Mouse (Mus musculus): ENCODE results near the gene Myo18a. TPM values are rescaled to one million over a fixed set of nuclear protein-coding genes. Genes with fewer than 3 reads are reported as not detected.

The Myo18a gene
- polyA plus RNA-seq, 2 experiments = 42.9 to 43.5 TPM

DNA sequence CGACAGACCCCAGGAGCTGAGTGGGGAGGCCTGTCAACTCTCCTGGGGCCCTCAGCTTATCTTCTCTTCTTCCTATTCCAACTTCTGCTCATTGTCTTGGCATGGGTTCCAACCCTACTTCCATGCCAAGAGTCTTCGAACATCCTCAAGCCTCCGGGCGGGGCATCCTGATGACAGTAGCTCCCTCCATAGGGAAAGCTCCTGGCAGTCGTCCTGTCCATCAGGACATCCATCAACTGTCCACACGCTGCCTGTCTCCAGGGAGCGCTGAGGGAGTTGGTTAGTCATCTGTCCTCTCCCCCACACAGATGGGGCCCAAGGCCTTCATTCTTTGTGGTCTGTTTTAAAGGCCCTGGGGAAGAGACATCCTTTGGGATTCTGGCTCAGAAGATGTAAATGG, 18.0 kb downstream of the Myo18a start:
- no peak overlapping the region for H3K27ac ChIP-seq (replicated peaks; ENCODE audit: low read depth, low read length)
- no peak for ATAC-seq (ENCODE audit: low FRiP score, low read depth)
- peaks cover 19% of the 10 kb centered on the region for H3K36me3 ChIP-seq (ENCODE audit: control insufficient read depth, insufficient read depth, low read length)
- H3K27me3 ChIP-seq (ENCODE audit: control insufficient read depth, insufficient read depth, low read length) = no peaks in the 10 kb centered on the region
- DNase-seq (ENCODE audit: low spot score) = no peak
- H3K4me1 ChIP-seq (ENCODE audit: control insufficient read depth, insufficient read depth, low read length) = peaks cover 29% of the 10 kb centered on the region
- no peak overlapping the region for H3K4me2 ChIP-seq (replicated peaks; ENCODE audit: low read depth, low read length, severe bottlenecking)
- 81% methylated on average over 7 of the region's 7 CpGs for WGBS
- no peak overlapping the region for H3K9ac ChIP-seq (ENCODE audit: low read depth, low read length, severe bottlenecking)
- no peak overlapping the region for H3K4me3 ChIP-seq (replicated peaks; ENCODE audit: low read length)
- TF ChIP-seq POLR2A (IDR thresholded peaks at IDR 0.05; ENCODE audit: borderline replicate concordance, extremely low read depth, insufficient read depth, insufficient read length) = no peak
- no peaks in the 10 kb centered on the region for H3K9me3 ChIP-seq (ENCODE audit: control insufficient read depth, low read length)

DNA sequence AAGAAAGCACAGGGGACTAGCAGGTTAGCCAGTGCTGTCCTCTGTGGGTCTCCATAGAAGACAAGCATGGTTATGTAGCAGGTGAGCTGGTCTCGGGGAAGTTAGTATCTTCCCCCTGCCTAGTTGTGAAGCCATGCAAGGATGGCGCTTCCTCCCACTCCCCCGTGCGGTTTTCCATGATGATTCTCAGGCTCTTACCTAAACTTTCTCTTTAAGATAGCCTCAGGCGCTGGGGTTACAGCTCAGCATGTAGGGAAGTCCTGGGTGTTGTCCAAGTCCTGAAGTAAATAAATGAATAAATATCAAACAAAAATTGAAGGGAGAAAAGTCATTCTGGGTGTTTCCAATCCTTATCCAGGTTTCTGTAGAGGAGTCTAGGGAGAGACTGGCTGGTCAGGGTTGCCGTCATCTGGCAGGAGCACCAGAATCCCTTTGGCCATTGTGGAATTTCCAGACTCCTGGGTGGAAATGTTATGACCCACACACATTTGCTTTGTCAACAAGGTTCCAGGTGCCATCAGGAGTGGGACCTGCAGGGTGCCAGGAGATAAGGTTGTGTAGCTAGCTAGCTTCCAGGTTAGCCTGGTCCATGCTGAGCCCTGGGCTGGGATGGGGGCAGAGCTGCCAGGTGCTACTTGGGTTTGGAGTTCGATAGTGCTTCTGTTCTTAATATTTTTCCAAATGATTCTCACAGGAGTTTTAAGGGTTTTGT, 19.2 kb downstream of the Myo18a start:
- Histone ChIP-seq H3K36me3 (ENCODE audit: control insufficient read depth, insufficient read depth, low read length) (peaks cover 17% of the 10 kb centered on the region), H3K4me3 (replicated peaks; ENCODE audit: low read length) (no peak overlapping the region), H3K27ac (replicated peaks; ENCODE audit: low read depth, low read length) (no peak overlapping the region), H3K9me3 (ENCODE audit: control insufficient read depth, low read length) (no peaks in the 10 kb centered on the region), H3K9ac (ENCODE audit: low read depth, low read length, severe bottlenecking) (no peak overlapping the region), H3K4me2 (replicated peaks; ENCODE audit: low read depth, low read length, severe bottlenecking) (no peak overlapping the region), H3K27me3 (ENCODE audit: control insufficient read depth, insufficient read depth, low read length) (no peaks in the 10 kb centered on the region), H3K4me1 (ENCODE audit: control insufficient read depth, insufficient read depth, low read length) (peaks cover 33% of the 10 kb centered on the region)
- no peak for ATAC-seq (ENCODE audit: low FRiP score, low read depth)
- no peak for DNase-seq (ENCODE audit: low spot score)
- TF ChIP-seq POLR2A (IDR thresholded peaks at IDR 0.05; ENCODE audit: borderline replicate concordance, extremely low read depth, insufficient read depth, insufficient read length) = no peak
- WGBS = 81% methylated on average over 7 of the region's 7 CpGs

DNA sequence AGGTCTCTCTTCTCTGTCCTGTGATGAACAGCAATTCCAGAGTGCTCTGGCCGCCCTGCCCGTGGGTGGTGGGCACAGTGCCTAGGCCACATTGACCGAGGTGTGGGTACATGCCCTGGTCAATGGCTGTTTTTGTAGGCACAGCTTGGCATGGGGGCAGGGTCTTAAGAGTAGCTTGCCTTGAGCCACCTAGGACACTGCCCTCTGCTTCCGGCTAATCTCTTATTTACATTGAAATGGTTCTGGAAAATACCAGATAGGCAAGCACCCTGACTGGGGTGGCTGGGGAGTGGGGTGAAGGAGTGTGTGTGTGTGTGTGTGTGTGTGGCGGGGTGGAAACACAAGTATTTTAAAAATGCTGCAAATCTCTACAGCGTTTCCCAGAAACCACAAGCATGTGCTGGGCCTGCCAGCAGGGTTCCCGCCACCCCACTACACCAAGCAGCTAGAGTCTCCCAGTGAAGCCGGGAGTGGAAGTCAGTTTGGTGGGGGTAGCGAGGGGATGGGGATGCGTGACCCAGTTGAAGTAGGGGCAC, 20.2 kb downstream of the Myo18a start:
- ATAC-seq (ENCODE audit: low FRiP score, low read depth) = peak; percentile 42; the same call in 1 of the 2 replicates
- H3K4me1 ChIP-seq (ENCODE audit: control insufficient read depth, insufficient read depth, low read length) = peaks cover 33% of the 10 kb centered on the region
- no peaks in the 10 kb centered on the region for H3K27me3 ChIP-seq (ENCODE audit: control insufficient read depth, insufficient read depth, low read length)
- H3K9me3 ChIP-seq (ENCODE audit: control insufficient read depth, low read length) = no peaks in the 10 kb centered on the region
- H3K27ac ChIP-seq (replicated peaks; ENCODE audit: low read depth, low read length) = peak overlapping the region; percentile 73
- H3K36me3 ChIP-seq (ENCODE audit: control insufficient read depth, insufficient read depth, low read length) = peaks cover 7% of the 10 kb centered on the region
- 63% methylated on average over 10 of the region's 10 CpGs for WGBS
- no peak for DNase-seq (ENCODE audit: low spot score)
- peak overlapping the region; percentile 19; the same call in 1 of the 2 replicates for H3K4me2 ChIP-seq (replicated peaks; ENCODE audit: low read depth, low read length, severe bottlenecking)
- no peak for TF ChIP-seq POLR2A (IDR thresholded peaks at IDR 0.05; ENCODE audit: borderline replicate concordance, extremely low read depth, insufficient read depth, insufficient read length)
- H3K9ac ChIP-seq (ENCODE audit: low read depth, low read length, severe bottlenecking) = peak overlapping the region; percentile 25; the same call in 1 of the 2 replicates
- H3K4me3 ChIP-seq (replicated peaks; ENCODE audit: low read length) = no peak overlapping the region

DNA sequence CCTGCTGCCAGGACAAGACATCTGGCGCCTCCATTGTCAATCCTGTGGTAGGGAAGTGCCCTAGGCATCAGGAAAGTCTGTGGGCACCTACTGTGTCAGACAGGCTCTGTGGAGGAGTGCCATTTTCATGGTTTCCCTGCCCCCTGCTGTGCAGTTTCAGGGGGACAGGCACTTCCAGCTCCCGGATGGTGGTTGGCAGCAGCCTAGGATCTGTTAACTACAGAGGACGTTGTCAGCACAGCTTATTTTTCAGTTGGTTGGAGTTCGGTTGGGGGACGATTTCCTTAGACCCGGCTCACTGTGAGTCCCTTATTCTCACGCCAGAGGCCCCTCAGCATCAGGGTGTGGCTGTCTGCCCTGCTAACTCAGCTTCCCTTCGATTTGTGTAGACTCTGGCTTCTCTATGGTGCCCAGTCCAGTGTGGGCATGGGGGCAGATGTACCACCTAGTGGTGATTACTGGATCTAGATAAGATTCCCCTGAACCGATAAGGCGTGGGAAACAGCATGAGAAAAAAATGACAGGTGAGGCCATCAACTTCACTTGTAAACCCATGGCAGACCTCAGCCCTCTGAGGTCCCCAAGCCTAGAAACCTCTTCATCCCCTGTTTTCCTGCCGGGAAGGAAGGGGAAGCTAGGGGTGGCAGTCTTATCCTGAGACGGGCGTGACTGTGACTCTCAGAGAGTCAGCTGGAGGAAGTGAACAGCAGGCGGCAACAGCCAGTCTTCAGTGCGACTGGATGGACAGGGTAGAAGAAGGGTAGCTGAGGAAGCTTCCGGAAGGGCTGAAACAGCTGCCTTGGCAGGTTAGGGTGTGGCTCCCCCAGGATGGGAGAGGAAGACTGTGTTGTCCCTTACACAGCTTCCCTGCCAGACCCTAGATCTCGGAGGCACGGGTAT, 21.0 kb downstream of the Myo18a start:
- Histone ChIP-seq H3K4me2 (replicated peaks; ENCODE audit: low read depth, low read length, severe bottlenecking) (peak overlapping the region; percentile 19; the same call in 1 of the 2 replicates), H3K4me1 (ENCODE audit: control insufficient read depth, insufficient read depth, low read length) (peaks cover 33% of the 10 kb centered on the region), H3K4me3 (replicated peaks; ENCODE audit: low read length) (no peak overlapping the region), H3K9ac (ENCODE audit: low read depth, low read length, severe bottlenecking) (peak overlapping the region; percentile 25; the same call in 1 of the 2 replicates), H3K9me3 (ENCODE audit: control insufficient read depth, low read length) (no peaks in the 10 kb centered on the region), H3K27me3 (ENCODE audit: control insufficient read depth, insufficient read depth, low read length) (no peaks in the 10 kb centered on the region), H3K36me3 (ENCODE audit: control insufficient read depth, insufficient read depth, low read length) (peaks cover 3% of the 10 kb centered on the region; the same call in 1 of the 2 replicates), H3K27ac (replicated peaks; ENCODE audit: low read depth, low read length) (peak overlapping the region; percentile 73)
- no peak for TF ChIP-seq POLR2A (IDR thresholded peaks at IDR 0.05; ENCODE audit: borderline replicate concordance, extremely low read depth, insufficient read depth, insufficient read length)
- WGBS = 56% methylated on average over 18 of the region's 18 CpGs
- no peak for DNase-seq (ENCODE audit: low spot score)
- ATAC-seq (ENCODE audit: low FRiP score, low read depth) = 0 out of 2 replicates have a peak, but pooled peaks have one; percentile 11

DNA sequence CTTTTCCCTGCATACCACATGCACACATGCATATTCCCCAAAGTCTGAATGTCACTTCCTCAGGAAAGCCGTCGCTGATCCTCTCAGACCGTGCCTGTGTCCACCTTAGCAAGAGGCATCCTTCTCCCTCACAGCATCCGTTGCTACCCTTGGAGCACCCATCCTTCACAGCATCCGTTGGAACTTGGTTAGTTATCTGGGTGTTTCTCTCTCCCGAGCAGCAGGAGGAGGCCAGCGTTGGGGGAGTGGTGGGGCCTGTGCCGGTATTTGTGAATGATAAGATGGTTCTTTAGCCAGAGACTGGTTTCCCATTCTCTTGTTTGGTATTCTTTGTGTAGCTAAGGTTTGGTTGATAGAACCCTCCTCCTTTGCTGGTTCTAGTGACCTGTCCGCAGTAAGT, 21.8 kb downstream of the Myo18a start:
- no peak overlapping the region for H3K4me2 ChIP-seq (replicated peaks; ENCODE audit: low read depth, low read length, severe bottlenecking)
- TF ChIP-seq POLR2A (IDR thresholded peaks at IDR 0.05; ENCODE audit: borderline replicate concordance, extremely low read depth, insufficient read depth, insufficient read length) = no peak
- ATAC-seq (ENCODE audit: low FRiP score, low read depth) = no peak
- no peak for DNase-seq (ENCODE audit: low spot score)
- no peaks in the 10 kb centered on the region for H3K9me3 ChIP-seq (ENCODE audit: control insufficient read depth, low read length)
- no peak overlapping the region for H3K4me3 ChIP-seq (replicated peaks; ENCODE audit: low read length)
- 0 out of 2 replicates have a peak overlapping the region, but pooled peaks have one; percentile 4 for H3K27ac ChIP-seq (replicated peaks; ENCODE audit: low read depth, low read length)
- H3K4me1 ChIP-seq (ENCODE audit: control insufficient read depth, insufficient read depth, low read length) = peaks cover 33% of the 10 kb centered on the region
- WGBS = 80% methylated on average over 9 of the region's 9 CpGs
- no peak overlapping the region for H3K9ac ChIP-seq (ENCODE audit: low read depth, low read length, severe bottlenecking)
- H3K36me3 ChIP-seq (ENCODE audit: control insufficient read depth, insufficient read depth, low read length) = no peaks in the 10 kb centered on the region
- H3K27me3 ChIP-seq (ENCODE audit: control insufficient read depth, insufficient read depth, low read length) = no peaks in the 10 kb centered on the region
